Comparison of ENCODE assay signal across 26 mouse cellular contexts in genomic region chr17:6891966-6892934, GRCm38 (mm10). TPM values are rescaled to one million over a fixed set of nuclear protein-coding genes. Genes with fewer than 3 reads are reported as not detected.
DNase-seq lines count a peak whose midpoint lies in the region; ATAC-seq and TF ChIP-seq lines count a peak whose summit lies in the region.
"Had no signal": no experiment of that assay in that cellular context is flagged by ENCODE, and none has a peak within 500 bp of the region (broad histone marks: within the 10 kb centered on the region; RNA-seq: fewer than 3 reads in every experiment).

No protein-coding gene starts in this region.

- peak overlapping the region; percentile 50 for H3K4me3 ChIP-seq in testis, adult 2 months (ENCODE audit: control insufficient read depth, low read depth, low read length)
- H3K4me3 ChIP-seq: embryonic facial prominence, embryonic 10.5 days; embryonic facial prominence, embryonic 15.5 days; heart, embryonic 15.5 days; hindbrain, embryonic 13.5 days; limb, embryonic 12.5 days; megakaryocyte, embryonic 14.5 days; neural tube, embryonic 15.5 days had no signal

- no peak overlapping the region for H3K27ac ChIP-seq in testis, adult 2 months (ENCODE audit: control insufficient read depth, insufficient read depth, low read depth, low read length)
- H3K27ac ChIP-seq: embryonic facial prominence, embryonic 10.5 days; embryonic facial prominence, embryonic 15.5 days; heart, embryonic 15.5 days; hindbrain, embryonic 13.5 days; limb, embryonic 12.5 days; neural tube, embryonic 15.5 days had no signal

- no peaks in the 10 kb centered on the region for H3K4me1 ChIP-seq in testis, adult 2 months (ENCODE audit: control insufficient read depth, insufficient read depth, low read length)
- H3K4me1 ChIP-seq: embryonic facial prominence, embryonic 15.5 days; heart, embryonic 15.5 days; limb, embryonic 12.5 days; megakaryocyte, embryonic 14.5 days; neural tube, embryonic 15.5 days had no signal

- H3K27me3 ChIP-seq in testis, adult 2 months (ENCODE audit: control insufficient read depth, insufficient read depth, low read length) = no peaks in the 10 kb centered on the region
- H3K27me3 ChIP-seq: embryonic facial prominence, embryonic 15.5 days; heart, embryonic 15.5 days; limb, embryonic 12.5 days; neural tube, embryonic 15.5 days had no signal

- no peak for TF ChIP-seq CTCF in testis, adult 2 months (IDR thresholded peaks at IDR 0.05; ENCODE audit: control insufficient read depth, insufficient read depth, insufficient replicate concordance, low read depth, low read length)

- no peaks in the 10 kb centered on the region for H3K36me3 ChIP-seq in testis, adult 2 months (ENCODE audit: control insufficient read depth, insufficient read depth, low read length)
- H3K36me3 ChIP-seq: embryonic facial prominence, embryonic 10.5 days; embryonic facial prominence, embryonic 15.5 days; heart, embryonic 15.5 days; hindbrain, embryonic 13.5 days; limb, embryonic 12.5 days; neural tube, embryonic 15.5 days had no signal

- TF ChIP-seq POLR2A in testis, adult 2 months (IDR thresholded peaks at IDR 0.05; ENCODE audit: control insufficient read depth, low read depth, low read length) = no peak

- DNase-seq in testis, postnatal 14 days (ENCODE audit: low spot score) = no peak
- DNase-seq in MEL-GATA-1-ER (ENCODE audit: extremely low read depth, low read depth) = peak; percentile 46
- peak; percentile 10 for DNase-seq in c-Kit-positive CD71-positive TER-119-positive erythroid progenitor cells, embryonic 14.5 days (ENCODE audit: low spot score)
- DNase-seq in embryo, embryonic 10.5 days (ENCODE audit: low spot score) = no peak
- DNase-seq in right cerebral cortex, adult 18-20 months = no peak
- DNase-seq in spleen, adult 18-20 months = no peak
- DNase-seq: adrenal gland, adult 8-10 months; cerebellum, adult 11-12 months; cerebellum, postnatal 10 days; kidney, adult 9 months; kidney, postnatal 10 days; layer of hippocampus, postnatal 36 days; lung, postnatal 36 days; midbrain, embryonic 14.5 days had no signal

- ATAC-seq in megakaryocyte-erythroid progenitor cell, adult 5-6 weeks (replicated peaks; ENCODE audit: low FRiP score, low TSS enrichment, poor library complexity, severe bottlenecking) = peak; percentile 99
- ATAC-seq: CD4-positive, CD25-positive, alpha-beta regulatory T cell, adult 4 months; forebrain, embryonic 14.5 days; intestine, postnatal 0 days had no signal

RNA-seq across cellular contexts. Expression of gene Rsph3b, which starts 56.2 kb away (rescaled TPM):
- 209 and 231 TPM in 2 replicates for polyA plus RNA-seq in testis, adult 2 months (2012; rRNA removed)
- total RNA-seq in megakaryocyte-erythroid progenitor cell, adult 5-6 weeks (2014; fragmentation: Nextera tagmentation) = 25.6 and 30.5 TPM in 2 replicates
- total RNA-seq in megakaryocyte-erythroid progenitor cell, adult 5-6 weeks (2017) = 40.8 and 42.2 TPM in 2 replicates

Comparison
In these comparisons a context has a peak if more than half of its experiments do, and no peak if none do; other contexts are left out.
1. DNase-seq: peak in MEL-GATA-1-ER (single experiment) and c-Kit-positive CD71-positive TER-119-positive erythroid progenitor cells, embryonic 14.5 days (single experiment); none in testis, postnatal 14 days (single experiment), embryo, embryonic 10.5 days (single experiment), right cerebral cortex, adult 18-20 months (single experiment) and spleen, adult 18-20 months (0 of 2).